Mouse (Mus musculus) thymus, postnatal 0 days (tissue): ENCODE measurements around the gene Gfpt2. TPM values are rescaled to one million over a fixed set of nuclear protein-coding genes. Genes with fewer than 3 reads are reported as not detected.
"Not testable (repeated sequence)": the region's sequence is repeated elsewhere in the genome, so short reads cannot be mapped to it uniquely, and the experiment has no call there.

Experiments used
- DNase-seq: peaks from one replicate; pipeline ENCODE4 v3.0.0-alpha.2; 2015; ENCODE audit warnings: low spot score
- polyA plus RNA-seq: library from polyadenylated mRNA; unstranded; fragments of >200 nt; fragmentation: Nextera tagmentation; extraction: Ambion mirVana; gene quantifications from 2 replicates; pipeline ENCODE4 v1.2.1, GENCODE M21; 2015

Gfpt2 gene
- 3.2 and 3.4 TPM in 2 replicates for polyA plus RNA-seq

DNA sequence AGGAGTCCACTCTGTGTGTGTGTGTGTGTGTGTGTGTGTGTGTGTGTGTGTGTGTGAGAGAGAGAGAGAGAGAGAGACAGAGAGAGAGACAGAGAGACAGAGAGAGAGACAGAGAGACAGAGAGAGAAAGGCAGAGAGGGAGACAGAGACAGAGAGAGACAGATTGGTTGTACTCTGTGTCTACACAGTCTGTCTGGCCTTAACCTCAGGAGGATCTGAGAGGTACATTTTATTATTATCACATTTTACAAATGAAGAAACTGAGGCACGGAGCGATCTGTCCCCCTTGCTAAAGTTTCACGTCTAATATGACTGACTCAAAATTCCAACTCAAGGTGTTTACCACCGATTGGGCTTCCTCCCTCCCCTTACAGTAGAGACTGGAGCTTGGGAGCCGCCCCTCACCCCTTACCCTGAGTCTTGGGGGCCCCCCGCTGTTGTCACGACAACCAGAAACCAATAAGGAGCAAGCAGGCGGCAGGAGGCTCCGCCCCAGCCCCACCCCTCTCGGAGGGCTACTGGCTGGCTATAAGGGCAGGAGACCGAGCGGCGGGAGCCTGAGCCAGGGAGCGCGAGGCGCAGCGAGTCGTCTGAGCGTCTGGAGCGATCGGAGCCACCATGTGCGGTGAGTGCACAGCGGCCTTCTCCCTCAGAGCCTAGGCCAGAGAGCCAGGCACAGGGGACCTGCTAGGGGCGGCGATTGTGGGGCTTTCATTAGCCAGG, at the start of gene Gfpt2:
Gfpt2 (plus strand) TSS at position 560 of the 723 bp plus-strand sequence.
- DNase-seq, result peak; percentile 52

- DNase-seq, result no peak
These were observed 49.0 kb upstream of the Gfpt2 start for GRCm38 (mm10) chr11:49744981-49745380.

DNA sequence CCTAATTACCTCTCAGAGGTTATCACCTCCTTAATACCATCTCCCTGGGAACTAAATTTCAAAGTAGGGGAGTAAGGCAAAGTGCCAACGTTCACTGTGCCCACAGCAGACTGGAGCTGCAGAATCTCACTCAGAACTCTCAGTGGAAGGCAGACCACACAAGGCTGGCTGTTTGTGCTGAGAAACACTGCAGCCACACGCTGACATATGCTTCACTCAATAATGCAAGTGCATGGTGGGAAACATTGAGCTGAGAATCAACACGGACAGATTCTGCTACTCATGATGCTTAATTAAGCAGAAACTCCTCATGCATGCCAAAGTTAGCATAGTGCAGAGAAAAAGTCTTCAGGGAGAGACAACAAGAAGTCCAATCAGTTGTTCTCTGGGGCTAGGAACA, 48.1 kb upstream of the Gfpt2 start:
- DNase-seq, result no peak

GRCm38 (mm10) chr11:49746756-49747155, 47.2 kb upstream of the Gfpt2 start:
- DNase-seq, result no peak

DNA sequence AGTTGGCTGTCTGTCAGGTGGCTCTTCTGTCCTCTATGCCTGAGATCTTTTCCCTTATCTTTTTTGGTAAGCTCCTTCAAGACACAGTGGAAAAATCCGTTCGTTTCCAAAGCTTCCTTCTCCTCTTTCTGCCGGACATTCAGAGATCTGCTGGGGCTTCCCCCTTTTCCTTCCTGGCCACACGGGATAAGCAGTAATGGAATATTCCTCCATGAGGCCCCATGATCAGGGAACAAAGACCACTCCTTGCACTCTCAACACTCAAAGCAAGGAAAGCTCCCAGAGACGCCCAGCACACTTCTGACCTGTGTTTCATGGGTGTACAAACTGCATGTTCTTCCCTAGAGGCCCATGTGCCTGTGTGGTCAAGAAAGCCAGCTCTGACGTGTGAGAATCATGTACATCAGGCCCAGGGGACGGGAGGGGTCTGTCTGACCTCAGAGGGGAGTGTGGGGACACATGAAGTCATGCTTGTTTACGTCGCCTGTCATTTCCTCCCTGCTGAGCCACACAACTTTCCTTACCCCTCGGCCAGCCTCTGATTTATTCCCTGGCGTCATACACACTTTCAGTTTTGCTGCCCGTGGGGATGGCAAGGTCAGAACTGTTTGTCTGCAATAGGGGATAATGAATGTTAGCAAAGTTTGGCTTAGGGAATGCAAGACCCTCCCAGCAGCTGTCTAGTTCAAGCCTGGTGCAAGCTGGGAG, 38.9 kb upstream of the Gfpt2 start:
- no peak for DNase-seq

DNA sequence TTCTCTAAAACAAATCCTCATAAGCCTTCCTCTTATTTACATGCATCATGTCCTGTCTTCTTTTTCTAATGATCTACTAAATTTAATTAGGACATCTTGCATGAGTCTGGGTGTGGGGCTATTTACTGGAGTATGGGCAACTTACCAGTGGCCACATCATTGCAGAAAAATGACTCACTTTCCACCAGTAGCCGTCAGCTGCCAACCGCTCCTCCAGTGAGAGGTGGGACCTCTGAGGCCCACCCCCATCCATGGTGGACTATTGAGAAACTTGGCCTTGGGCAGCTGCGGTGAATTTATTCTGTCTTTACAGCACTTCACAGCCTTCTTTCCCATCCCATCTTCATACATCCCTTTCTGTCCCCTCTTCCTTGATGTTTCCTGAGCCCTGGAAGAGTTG, 35.9 kb upstream of the Gfpt2 start:
- no peak for DNase-seq

DNA sequence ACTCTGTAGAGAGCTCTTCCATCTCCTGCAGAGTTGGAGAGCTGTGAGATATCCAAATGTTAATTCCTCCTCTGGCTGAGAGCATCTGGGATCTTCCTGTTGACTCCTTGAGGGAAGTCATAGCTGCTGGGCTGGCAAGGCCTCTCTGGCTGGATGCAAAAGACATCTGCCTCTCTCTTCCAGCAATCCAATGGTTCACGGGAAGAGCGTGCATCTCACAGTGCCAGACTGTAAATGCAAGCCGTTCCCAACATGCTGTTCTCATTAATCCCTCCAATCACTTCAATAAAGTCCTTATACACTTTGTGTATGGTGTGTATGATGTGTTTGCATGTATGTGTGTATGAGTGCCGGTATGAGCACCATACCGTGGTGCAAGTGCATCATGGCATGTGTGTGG, 32.8 kb upstream of the Gfpt2 start:
- no peak for DNase-seq

DNA sequence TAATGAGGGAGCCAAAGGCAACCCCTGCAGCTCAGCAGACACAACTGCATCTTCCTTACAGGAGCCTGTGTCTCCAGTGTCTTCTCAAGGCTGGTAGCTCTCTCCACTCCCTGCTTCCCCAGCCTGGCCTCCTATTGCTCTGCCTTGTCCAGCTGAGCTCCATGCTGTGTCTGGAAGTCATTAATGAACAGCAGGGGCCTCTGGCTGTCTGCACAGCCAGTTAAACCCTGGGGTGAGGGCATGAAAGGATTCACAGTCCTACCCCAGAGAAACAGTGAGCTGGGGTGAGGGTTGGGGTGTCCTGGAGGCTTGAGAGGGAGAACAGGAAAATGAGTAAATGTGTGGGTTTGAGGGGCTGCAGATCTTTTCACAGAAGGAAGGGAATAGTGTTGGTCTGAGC, 30.4 kb upstream of the Gfpt2 start:
- DNase-seq, result no peak

GRCm38 (mm10) chr11:49764023-49764422, 30.0 kb upstream of the Gfpt2 start:
- no peak for DNase-seq

- peak; percentile 87 for DNase-seq
These were observed 29.2 kb upstream of the Gfpt2 start for GRCm38 (mm10) chr11:49764639-49765299.

DNA sequence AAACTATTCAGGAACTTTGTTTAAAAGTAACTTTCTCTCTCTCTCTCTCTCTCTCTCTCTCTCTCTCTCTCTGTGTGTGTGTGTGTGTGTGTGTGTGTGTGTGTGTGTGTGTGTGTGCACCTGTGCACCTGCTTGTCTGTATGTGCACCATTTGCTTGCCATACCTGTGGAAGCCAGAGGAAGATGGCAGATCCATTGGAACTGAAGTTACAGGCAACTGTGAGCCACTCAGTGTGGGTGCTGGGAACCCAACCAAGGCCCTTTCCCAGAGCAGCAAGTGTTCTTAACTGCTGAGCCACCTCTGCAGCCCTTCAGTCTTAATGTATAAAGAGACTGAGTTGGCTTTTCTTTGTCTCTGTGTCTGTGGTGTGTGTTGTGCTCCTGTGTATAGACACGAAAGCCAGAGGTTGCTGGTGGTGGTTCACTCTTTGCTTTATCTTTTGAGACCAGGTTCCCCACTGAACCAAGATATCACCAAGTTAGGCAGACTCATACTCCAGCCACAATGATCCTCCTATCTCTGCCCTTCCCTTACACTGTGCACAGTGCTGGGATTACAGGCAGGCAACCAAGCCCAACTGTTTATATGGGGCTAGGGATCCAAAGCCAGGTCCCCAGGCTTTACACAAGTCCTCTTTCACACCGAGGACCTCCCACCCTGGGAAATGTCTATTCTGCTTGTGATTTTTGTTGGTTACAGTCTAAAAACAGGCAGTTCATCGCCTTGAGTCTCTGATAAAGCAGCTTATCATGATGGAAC, 28.4 kb upstream of the Gfpt2 start:
- DNase-seq, result no peak

DNA sequence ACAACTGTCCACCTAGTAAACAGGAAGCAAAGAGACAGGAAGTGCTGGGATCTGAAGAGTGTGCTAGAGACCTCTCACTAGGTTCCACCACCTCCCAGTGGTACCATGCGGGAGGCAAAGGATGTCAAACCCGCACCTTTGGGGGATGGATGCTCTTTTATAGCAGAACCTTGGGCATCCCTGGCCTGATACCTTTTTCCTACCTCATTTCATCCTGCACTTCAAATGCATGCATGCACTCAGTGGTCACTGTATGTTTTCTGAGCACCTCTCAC, 27.9 kb upstream of the Gfpt2 start:
- peak; percentile 20 for DNase-seq

- DNase-seq, result not testable (repeated sequence)
These were observed 26.5 kb upstream of the Gfpt2 start for GRCm38 (mm10) chr11:49767497-49767896.

DNA sequence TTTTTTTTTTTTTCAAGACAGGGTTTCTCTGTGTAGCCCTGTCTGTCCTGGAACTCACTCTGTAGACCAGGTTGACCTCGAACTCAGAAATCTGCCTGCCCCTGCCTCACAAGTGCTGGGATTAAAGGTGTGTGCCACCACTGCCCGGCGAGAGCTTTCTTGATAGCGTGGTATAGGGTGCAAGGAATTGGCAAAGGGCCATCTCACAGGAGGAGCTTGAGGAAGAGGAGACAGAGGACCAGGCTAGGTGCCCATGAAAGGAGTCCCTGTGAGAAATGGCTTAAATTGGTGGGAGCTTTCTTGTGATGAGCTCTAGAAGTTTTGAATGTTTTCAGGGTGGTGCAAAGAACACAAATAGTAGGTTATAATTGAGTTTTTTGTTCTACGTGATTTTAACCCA, 25.2 kb upstream of the Gfpt2 start:
- no peak for DNase-seq

GRCm38 (mm10) chr11:49770676-49771550, 23.1 kb upstream of the Gfpt2 start:
- DNase-seq, result no peak

GRCm38 (mm10) chr11:49772251-49772650, 21.7 kb upstream of the Gfpt2 start:
- DNase-seq, result peak; percentile 69

- no peak for DNase-seq
These were observed 19.1 kb upstream of the Gfpt2 start for GRCm38 (mm10) chr11:49774894-49775293.

- no peak for DNase-seq
These were observed 15.1 kb upstream of the Gfpt2 start for GRCm38 (mm10) chr11:49778844-49779243.

DNA sequence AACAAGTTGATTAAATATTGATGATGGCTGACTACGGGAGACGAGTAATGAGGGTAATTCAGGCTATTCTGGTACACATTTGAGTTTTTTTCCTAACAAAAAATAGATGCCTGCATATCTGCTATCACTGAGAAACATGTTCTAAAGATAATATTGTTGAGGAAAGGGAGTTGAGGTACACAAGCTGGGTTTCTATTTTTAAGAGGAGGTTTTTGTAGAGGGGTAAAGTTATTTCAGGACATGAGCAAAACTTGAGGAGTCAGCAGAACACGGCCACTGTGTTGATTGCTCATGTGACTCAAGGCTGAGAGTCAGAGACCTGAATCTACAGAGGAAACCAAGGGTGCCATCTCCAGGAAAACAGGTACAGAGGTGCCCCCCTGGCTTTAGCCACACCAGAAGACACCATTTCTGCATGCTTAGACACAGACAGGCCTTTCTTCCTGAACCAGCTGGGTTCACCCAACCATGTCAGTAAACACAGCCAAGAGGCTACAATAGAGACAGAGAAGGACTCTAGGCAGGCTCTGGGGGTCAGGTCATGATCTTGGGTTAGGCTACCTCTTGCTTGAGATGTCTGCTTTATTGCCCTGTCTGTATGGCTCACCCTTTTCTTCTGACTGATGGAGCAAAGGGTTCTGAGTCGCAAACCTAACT, 13.7 kb upstream of the Gfpt2 start:
- no peak for DNase-seq

- DNase-seq, result no peak
These were observed 12.1 kb upstream of the Gfpt2 start for GRCm38 (mm10) chr11:49781833-49782399.
